Mouse (Mus musculus): Measurements from ENCODE around the gene Frem1. TPM values are rescaled to one million over a fixed set of nuclear protein-coding genes. Genes with fewer than 3 reads are reported as not detected.
A peak's percentile ranks its signal among the peaks of the same experiment; 100 is the strongest.

The Frem1 gene
- total RNA-seq, 2 experiments from 2014 or later, result 0.86 to 1.1 TPM

GRCm38 (mm10) chr4:82880243-82880642, 171.9 kb downstream of the Frem1 start:
- no peak for DNase-seq
- intact Hi-C loops (cut with DNase I), result no loop called here

- no peak for DNase-seq
- intact Hi-C loops (cut with DNase I), result no loop called here
Measured at GRCm38 (mm10) chr4:82879152-82879551, 173.0 kb downstream of the Frem1 start.

DNA sequence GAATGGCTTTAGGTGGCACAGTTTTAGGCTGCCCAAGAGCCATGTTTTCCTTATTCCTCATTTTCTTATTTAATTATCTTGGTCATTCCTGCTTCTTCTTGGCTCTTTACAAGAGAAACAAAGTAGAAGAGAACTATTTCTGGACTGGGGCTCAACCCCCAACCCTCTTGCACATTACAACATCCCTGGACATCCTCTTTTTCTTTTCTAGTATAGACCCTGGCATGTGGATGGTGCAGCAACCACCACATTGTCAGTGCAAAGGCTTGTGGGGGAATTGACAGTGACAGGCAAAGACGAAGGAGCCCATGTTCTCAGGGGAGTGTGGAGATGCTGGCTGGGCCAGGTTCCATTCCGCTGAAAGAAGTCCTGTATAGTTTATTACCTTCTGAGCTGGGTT, 175.5 kb downstream of the Frem1 start:
- intact Hi-C loops (cut with DNase I), result no loop called here
- no peak for DNase-seq

DNA sequence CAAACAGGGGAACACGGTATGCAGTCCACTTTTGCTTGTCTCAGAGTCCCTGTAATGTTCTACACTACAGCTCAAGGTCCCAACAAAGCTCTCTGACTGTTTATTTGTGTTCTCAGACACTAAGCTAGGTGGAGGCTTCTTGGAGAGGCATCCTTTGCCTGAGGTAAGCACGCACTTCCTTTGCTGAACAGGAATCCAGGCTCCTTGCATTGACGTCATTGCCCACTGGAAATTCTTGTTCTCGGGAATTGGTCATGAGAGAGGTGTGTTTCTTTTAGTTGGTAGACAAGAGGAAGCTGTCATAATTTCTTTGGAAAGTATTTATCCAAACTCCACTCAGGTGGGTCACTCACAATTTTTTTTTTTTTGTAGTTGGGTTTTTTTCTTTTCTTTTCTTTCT, 176.6 kb downstream of the Frem1 start:
- intact Hi-C loops (cut with DNase I), result no loop called here
- DNase-seq, result no peak

- intact Hi-C loops (cut with DNase I), result no loop called here
- no peak for DNase-seq
Measured at GRCm38 (mm10) chr4:82874791-82875190, 177.3 kb downstream of the Frem1 start.

DNA sequence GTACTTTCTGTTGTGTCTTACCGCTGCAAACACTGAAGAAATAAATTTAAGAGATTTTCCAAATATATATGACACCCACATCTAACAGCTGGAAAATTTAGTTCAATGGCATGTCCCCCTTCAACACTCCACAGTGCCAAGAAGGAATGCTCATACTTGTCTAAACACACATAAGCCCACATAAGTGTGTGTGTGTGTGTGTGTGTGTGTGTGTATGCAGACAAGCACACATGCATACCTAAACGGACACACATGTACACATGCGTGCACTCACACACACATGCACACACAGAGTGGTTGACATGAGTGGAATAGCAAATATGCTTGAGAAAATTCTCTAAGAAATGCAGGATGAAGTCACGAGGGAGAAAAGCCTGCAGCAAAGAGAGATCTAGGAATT, 179.6 kb downstream of the Frem1 start:
- DNase-seq, result no peak
- intact Hi-C loops (cut with DNase I), result no loop called here

DNA sequence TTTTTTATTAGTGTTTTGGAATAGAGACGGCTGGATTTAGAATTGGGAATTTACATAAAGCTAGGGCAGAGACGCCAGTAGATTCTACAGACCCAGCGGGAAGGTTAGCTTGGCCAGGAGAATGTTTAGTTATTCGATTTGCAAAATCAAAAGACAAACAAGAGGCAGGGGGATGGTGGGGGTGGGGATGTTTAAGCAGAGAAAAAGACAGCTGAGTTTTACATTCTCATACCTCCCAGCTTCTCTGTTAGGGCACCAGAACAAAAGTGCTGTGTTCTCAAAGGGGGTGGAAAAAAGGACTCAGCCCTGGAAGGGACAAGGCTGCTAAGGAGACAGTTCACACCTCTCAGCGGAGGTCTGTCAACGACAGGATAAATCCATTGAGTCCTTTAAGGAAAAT, 180.0 kb downstream of the Frem1 start:
- no peak for DNase-seq
- intact Hi-C loops (cut with DNase I), result no loop called here

DNA sequence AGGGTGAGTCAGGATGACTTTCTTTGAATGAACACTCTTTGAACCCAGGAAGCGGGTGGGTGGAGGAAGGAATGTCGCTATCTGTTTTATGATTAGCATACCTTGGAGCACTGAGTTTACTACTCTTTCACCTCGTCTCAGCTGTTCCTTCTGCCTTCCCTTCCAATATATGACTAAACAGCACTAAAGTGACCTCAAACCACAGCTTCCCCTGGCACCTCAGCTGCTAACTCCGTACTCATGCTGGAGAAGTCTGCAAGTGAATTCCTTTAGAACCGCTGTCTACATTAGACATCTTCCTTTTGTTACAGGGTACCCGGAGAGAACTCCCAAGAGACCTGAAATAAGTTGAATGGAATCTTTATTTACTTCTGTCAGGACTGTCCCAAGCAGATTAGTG, 181.2 kb downstream of the Frem1 start:
- intact Hi-C loops (cut with DNase I), result no loop called here

GRCm38 (mm10) chr4:82867731-82868445, 184.3 kb downstream of the Frem1 start:
- intact Hi-C loops (cut with DNase I), result no loop called here
- DNase-seq, result no peak

More for the DNA sequence above, 181.2 kb downstream of the Frem1 start:
- no peak for DNase-seq

- intact Hi-C loops (cut with DNase I), result no loop called here
- DNase-seq, result no peak
Measured at GRCm38 (mm10) chr4:82867111-82867510, 185.0 kb downstream of the Frem1 start.

DNA sequence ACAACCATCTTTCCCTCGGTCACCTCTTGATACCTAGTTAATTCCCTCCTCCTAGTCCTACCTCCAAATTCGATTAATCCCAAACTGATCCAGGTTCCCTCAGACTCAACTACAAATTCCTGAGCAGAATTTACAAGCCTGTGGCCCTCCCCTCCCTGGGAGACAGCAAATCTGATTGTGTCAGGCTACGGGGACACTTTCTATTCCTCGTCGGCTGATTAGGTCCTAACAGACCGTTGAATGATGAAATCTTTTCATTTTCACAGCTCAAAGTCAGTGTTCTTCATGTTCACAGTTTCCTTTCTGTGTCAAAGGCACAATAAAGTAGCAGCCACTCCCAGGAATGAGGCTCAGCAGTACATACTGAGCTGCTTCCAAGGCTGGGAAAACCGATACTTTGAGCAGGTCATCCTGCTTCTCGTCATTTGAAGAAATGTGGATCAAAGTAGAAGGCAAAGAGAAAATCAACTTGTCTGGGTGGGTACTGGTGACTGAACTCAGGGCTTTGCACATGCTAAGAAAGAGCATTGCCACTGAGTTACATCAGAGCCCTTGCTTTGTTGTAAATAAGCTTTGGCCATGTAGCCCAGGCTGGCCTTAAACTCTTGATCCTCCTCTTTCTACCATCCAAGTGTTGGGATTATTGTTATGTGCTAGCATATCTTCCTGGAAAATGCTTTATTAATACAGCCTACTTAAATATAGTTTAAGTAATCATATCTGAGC, 187.0 kb downstream of the Frem1 start:
- intact Hi-C loops (cut with DNase I), result loop anchor here (5.0 kb wide), 1 partner anchor 67 kb away; no protein-coding TSS in a partner anchor
- no peak for DNase-seq

DNA sequence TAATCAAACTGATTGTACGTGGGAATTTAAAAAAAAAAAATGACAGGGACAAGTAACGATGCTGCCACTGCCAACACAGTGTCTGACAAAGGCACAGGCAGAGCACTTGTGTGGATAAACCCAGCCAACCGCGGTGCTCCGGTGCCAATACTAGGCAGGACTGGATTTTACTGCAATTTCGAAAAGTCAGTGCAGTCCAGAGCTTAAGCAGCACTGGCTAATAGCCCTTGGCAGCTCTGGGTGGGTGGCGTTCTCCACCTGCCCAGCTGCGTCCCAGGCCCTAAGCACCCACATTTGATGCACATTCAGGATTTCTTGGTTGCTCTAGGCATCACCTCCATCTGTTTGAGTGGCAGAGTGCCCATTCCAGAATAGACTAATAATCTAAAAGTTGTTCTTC, 188.8 kb downstream of the Frem1 start:
- DNase-seq, result no peak
- intact Hi-C loops (cut with DNase I), result loop anchor here (5.0 kb wide), 1 partner anchor 69 kb away; no protein-coding TSS in a partner anchor

DNA sequence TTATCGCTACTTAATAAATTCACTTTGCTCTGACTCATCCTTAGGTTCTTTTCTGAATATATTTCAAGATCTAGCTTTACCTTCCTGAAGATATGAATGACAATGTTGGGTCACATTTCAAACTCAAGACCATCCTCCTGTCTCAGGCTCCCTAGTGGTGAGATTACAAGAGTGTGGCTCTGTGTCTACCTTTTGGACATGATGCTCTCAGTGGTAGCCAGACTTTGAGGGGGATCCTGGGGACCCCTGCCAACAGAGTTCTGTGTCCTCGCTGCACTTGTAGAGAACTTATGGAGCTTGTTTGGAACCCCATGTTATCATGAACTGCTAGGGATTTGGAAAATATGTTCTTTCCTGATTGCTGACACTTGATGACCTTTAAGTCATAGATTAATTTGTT, 190.7 kb downstream of the Frem1 start:
- intact Hi-C loops (cut with DNase I), result loop anchor here (5.0 kb wide), 1 partner anchor 71 kb away; no protein-coding TSS in a partner anchor
- DNase-seq, result no peak

- intact Hi-C loops (cut with DNase I), result loop anchor here (5.0 kb wide), 1 partner anchor 72 kb away; no protein-coding TSS in a partner anchor
- DNase-seq, result no peak
Measured at GRCm38 (mm10) chr4:82860566-82860965, 191.6 kb downstream of the Frem1 start.

- intact Hi-C loops (cut with DNase I), result loop anchor here (5.0 kb wide), 1 partner anchor 73 kb away; no protein-coding TSS in a partner anchor
- peak; percentile 65 to 72 for DNase-seq
Measured at GRCm38 (mm10) chr4:82859131-82860125, 192.7 kb downstream of the Frem1 start, which contains the start of gene Zdhhc21. TSS of gene Zdhhc21 (minus strand) at chr4:82859958.

- DNase-seq, result no peak
- intact Hi-C loops (cut with DNase I), result no loop called here
Measured at GRCm38 (mm10) chr4:82858431-82859010, 193.6 kb downstream of the Frem1 start.

GRCm38 (mm10) chr4:82856986-82857385, 195.2 kb downstream of the Frem1 start:
- no peak for DNase-seq
- intact Hi-C loops (cut with DNase I), result no loop called here

GRCm38 (mm10) chr4:82853809-82854208, 198.3 kb downstream of the Frem1 start:
- intact Hi-C loops (cut with DNase I), result no loop called here

DNA sequence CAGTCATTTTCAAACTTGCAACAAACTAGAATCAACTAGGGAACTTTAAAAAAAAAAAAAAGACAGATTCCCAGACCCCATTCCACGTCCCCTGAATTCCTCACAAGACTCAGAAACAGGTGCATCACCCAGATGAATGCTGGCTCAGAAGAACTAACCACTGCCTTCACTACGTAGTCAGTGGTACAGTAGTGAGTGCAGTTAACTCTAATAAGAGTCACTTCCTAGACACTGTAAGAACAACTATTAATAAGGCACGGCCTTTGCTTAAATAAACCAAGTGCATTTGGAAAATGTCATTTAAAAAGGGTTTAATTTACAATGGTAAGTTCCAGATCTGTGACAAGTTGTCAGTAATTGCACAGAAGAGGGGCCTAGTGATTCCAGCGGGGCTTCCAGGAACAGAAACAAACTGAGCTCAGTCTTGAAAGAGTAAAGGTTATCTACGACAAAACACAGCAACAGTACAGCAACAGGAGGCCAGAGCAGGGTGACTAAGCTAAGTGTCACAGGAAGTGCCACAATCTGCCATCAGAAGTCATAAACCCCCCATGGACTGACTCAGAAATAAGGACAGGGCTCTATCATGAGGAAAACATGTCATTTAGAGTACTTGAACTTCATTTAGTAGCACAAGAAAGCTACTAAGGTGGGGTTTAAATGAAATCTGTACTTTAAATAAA, 203.4 kb downstream of the Frem1 start:
- DNase-seq, result no peak
- intact Hi-C loops (cut with DNase I), result no loop called here

More at GRCm38 (mm10) chr4:82853809-82854208, 198.3 kb downstream of the Frem1 start:
- no peak for DNase-seq

Data from gastrocnemius, postnatal 36 days (tissue).